Mouse (Mus musculus) 3134 (cell line): Measurements from ENCODE around the gene U2af1l4.

Experiments
- DNase-seq: peaks from one replicate; pipeline ENCODE4 v3.0.0-alpha.2; 2011; ENCODE audit warnings: low spot score; ENCODE audit not compliant: insufficient read length; ENCODE audit errors: extremely low read depth

The U2af1l4 gene

DNA sequence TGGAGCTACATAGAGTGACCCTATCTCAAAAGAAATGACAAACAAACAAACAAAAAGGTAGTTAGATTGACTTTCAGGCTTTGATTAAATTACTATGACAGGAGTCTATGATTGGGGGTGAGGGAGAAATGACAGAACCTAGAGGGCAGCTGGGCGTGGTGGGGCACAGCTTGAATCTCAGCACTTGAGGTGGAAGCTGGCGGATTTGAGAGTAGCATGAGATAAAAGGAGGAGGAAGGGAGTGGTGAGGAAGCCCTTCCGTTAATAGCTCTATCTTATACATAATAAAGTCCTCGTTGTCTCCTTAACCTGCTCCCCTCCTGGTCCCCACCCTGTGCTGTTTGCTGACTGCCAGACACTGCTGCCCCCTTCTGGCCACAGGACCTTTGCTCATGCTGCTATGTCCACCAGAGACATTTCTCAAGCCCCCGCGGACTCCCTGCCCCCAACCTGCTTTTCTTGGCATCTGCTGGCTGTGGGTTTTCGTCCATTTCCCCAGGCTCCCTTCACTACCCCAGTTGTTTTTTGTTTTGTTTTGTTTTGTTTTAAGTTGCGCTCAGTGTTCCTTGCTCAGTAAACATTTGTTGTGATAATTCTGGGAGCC lies 44.7 kb downstream of the U2af1l4 start:
- DNase-seq: no peak

GRCm38 (mm10) chr7:30608476-30608875 lies 45.4 kb downstream of the U2af1l4 start:
- DNase-seq: no peak

- no peak for DNase-seq
These were observed 46.9 kb downstream of the U2af1l4 start for GRCm38 (mm10) chr7:30610043-30610442.

DNA sequence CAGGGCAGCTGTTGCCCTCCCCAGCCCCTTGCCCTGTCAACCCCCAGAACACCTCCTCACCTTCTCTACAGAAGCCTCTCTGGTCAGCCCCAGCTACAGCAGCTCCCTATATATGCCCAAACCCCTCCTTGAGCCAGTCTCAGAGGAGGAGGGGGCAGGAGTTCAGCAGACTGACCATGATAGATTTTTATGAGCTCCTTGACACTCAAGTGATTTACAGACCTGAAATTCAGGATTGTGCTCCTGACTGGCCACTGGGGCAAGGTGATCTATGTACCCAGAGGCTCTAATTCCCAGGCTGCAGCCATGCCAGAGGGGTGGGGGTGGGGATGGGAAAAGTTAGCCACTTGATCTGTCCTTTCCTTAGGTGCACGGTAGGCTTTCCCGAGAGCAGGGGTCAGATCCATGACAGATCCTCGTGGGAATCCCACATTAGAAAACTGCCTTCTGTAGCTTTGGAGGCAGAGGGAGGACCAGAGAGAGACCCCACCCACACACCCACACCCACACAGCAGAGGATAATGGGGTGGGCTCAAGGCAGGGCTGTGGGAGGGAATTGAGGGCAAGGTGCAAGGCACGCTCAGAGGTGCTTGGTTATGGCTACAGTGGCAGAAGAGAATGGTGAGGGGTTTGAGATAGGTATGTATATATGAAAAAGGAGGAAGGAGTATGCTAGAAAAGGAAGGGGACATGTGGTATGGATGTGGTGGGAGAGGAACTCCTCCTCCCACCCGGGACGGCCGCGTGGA lies 49.7 kb downstream of the U2af1l4 start, which contains the start of gene Upk1a:
Gene Upk1a (minus strand): TSS at position 194 of the 749 bp plus-strand sequence.
- no peak for DNase-seq

DNA sequence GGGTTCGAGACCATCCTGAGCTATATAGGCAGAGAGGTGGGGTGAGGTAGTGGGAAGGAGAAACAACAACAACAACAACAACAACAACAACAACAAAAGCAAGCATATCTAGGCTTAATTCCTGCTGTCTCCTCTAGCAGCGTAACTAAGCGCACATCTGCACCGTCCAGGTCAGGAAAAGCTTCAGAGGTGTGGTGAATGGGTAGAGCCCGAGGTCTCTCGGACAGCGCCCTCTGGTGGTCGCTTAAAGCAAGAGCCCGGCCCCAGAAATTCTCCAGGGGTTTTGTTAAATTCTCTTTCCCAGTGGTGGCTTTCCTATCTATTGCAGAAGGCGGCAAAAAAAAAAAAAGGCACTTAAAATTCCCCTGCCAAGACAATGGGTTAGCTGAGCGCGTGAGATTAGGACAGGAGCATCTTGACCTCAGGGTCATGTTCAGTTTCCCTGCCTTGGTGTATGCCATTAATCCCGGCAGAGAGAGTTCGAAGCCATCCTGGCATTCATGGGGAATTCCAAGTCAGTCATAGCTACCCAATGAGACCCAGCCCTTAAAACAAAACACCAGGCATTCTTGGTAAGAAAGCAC lies 50.5 kb downstream of the U2af1l4 start:
- DNase-seq: no peak

- no peak for DNase-seq
These were observed 51.4 kb downstream of the U2af1l4 start for GRCm38 (mm10) chr7:30614454-30614853.
